Mouse (Mus musculus): Measurements from ENCODE around the gene Cst7.

DNA sequence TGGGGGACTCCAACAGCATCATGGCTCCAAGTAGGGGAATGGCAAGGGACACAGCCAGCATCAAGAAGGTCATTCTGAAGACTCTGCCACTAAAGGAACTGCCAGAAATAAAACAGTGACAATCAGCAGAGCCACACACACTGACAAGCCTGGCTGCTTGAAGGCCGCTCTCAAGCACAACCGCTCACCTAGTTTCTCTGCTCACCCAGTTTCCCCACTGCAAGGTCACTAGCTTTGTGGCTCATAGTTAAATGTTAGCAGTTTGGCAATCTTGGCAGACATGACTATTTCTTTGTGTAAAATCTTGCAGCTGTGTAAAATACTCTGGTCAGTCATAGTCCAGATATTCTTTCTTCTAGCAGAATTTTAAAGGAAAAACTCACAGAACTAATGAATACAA, 30.0 kb downstream of the Cst7 start:
- no peak for TF ChIP-seq TAL1 (IDR thresholded peaks at IDR 0.05; ENCODE audit: low read length)
- no peak for TF ChIP-seq GATA1 (IDR thresholded peaks at IDR 0.05; ENCODE audit: low read length)

Data from erythroblast, embryonic 14.5 days (primary cell).